Mouse (Mus musculus) ES-Bruce4 (cell line): ENCODE results near the gene Cyp27a1. TPM values are rescaled to one million over a fixed set of nuclear protein-coding genes. Genes with fewer than 3 reads are reported as not detected.

Source experiments
- H3K27ac ChIP-seq: 2 replicates; pipeline ENCODE4 v1.5.1; 2012; ENCODE audit warnings: low read length, inconsistent platforms; ENCODE audit not compliant: insufficient read depth
- H3K27me3 ChIP-seq: 2 replicates; pipeline ENCODE4 v1.6.1; 2012; ENCODE audit warnings: mild to moderate bottlenecking, low read length, inconsistent platforms; ENCODE audit not compliant: control insufficient read depth, poor library complexity, insufficient read depth, severe bottlenecking
- H3K36me3 ChIP-seq: 2 replicates; pipeline ENCODE4 v1.6.1; 2012; ENCODE audit warnings: inconsistent platforms, mild to moderate bottlenecking, low read length, moderate library complexity; ENCODE audit not compliant: control insufficient read depth, poor library complexity, insufficient read depth, severe bottlenecking
- H3K4me1 ChIP-seq: one replicate; pipeline ENCODE4 v1.8.1; 2011; ENCODE audit warnings: low read length; ENCODE audit not compliant: control insufficient read depth, insufficient read depth
- H3K4me3 ChIP-seq: 2 replicates; pipeline ENCODE4 v1.5.1; 2011; ENCODE audit warnings: low read depth, mild to moderate bottlenecking, low read length
- H3K9ac ChIP-seq: 2 replicates; pipeline ENCODE4 v1.6.1; 2012; ENCODE audit warnings: low read depth, mild to moderate bottlenecking, inconsistent platforms; ENCODE audit not compliant: poor library complexity, severe bottlenecking
- H3K9me3 ChIP-seq: replicated peaks from 2 replicates; pipeline ENCODE4 v1.6.1; 2012; ENCODE audit warnings: mild to moderate bottlenecking, low read length, inconsistent platforms; ENCODE audit not compliant: control insufficient read depth, poor library complexity, insufficient read depth, severe bottlenecking
- CTCF ChIP-seq: IDR thresholded peaks from one replicate; pipeline ENCODE4 v1.8.1; 2011; ENCODE audit warnings: low read depth, low read length
- EP300 ChIP-seq: IDR thresholded peaks from 2 replicates; pipeline ENCODE4 v1.6.1; 2011; ENCODE audit warnings: low read depth, low read length; ENCODE audit not compliant: insufficient read depth
- POLR2A ChIP-seq: IDR thresholded peaks from one replicate; pipeline ENCODE4 v1.8.1; 2011; ENCODE audit warnings: low read length; ENCODE audit not compliant: insufficient read depth
- polyA plus RNA-seq: library from polyadenylated mRNA; stranded (reverse); fragments of >200 nt; gene quantifications from 2 replicates; pipeline ENCODE4 v1.2.4, GENCODE M21; 2011; ENCODE audit warnings: low read depth; ENCODE audit not compliant: missing spikeins, insufficient read depth, insufficient read length

Cyp27a1 gene
- polyA plus RNA-seq, 1 experiment, result 1.9 TPM

DNA sequence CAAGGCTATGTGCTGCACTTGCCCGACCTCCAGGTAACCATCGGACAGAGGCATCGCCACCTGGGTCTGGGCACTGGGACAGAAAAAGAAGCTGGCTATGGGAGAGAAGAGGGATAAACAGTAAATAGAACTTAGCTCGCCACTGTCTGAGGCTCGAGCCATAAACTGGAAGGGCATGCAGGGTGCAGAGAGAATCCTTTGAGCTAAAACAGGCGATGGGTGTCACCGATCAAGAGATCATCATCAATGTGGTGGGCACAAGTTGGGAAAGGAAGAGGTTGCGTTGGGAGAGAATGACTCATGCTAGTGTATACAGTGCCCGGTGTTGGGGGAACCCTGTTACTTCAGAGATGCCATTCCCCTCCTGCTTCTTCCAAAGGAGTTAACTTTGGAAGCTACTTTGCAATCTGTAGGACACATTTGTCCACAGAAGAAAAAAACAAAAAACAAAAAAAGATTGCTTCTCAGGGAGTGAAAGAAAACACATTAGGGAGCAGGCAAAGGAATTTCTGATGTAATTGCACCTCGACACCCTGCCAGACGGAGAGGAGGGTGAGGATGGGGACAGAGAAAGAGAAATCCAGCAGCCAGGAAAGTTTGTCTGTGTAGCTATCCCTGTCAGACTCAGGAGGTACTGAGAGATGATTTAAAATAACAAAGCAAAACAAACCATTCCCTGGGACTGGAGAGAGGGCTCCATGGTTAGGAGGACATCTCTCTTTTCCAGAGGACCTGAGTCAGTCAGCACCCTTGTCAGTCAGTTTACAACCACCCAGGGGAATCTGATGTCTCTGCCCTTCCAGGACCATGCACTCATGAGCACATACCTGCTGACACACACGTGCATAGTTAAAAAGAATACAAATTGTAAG is 721 bp downstream of the Cyp27a1 start:
- no peaks in the 10 kb centered on the region for H3K4me1 ChIP-seq
- no peaks in the 10 kb centered on the region for H3K27me3 ChIP-seq
- H3K9ac ChIP-seq, result peak overlapping the region; percentile 48
- peak overlapping the region; percentile 68 for H3K4me3 ChIP-seq
- H3K9me3 ChIP-seq, result no peaks in the 10 kb centered on the region
- TF ChIP-seq EP300 (no peak), CTCF (no peak), POLR2A (no peak)
- H3K36me3 ChIP-seq, result no peaks in the 10 kb centered on the region
- H3K27ac ChIP-seq, result no peak overlapping the region

GRCm38 (mm10) chr1:74714967-74715366 is 1.6 kb downstream of the Cyp27a1 start:
- Histone ChIP-seq H3K27me3 (no peaks in the 10 kb centered on the region), H3K4me1 (no peaks in the 10 kb centered on the region), H3K9me3 (no peaks in the 10 kb centered on the region), H3K36me3 (no peaks in the 10 kb centered on the region), H3K4me3 (no peak overlapping the region), H3K9ac (no peak overlapping the region), H3K27ac (no peak overlapping the region)
- TF ChIP-seq CTCF (no peak), POLR2A (no peak), EP300 (no peak)

- H3K9me3 ChIP-seq, result no peaks in the 10 kb centered on the region
- H3K27ac ChIP-seq, result no peak overlapping the region
- TF ChIP-seq EP300 (no peak), POLR2A (no peak), CTCF (no peak)
- H3K27me3 ChIP-seq, result no peaks in the 10 kb centered on the region
- H3K4me1 ChIP-seq, result no peaks in the 10 kb centered on the region
- H3K9ac ChIP-seq, result no peak overlapping the region
- no peak overlapping the region for H3K4me3 ChIP-seq
- no peaks in the 10 kb centered on the region for H3K36me3 ChIP-seq
Observed at GRCm38 (mm10) chr1:74715468-74715867, 2.1 kb downstream of the Cyp27a1 start.

GRCm38 (mm10) chr1:74715886-74716285 is 2.5 kb downstream of the Cyp27a1 start:
- Histone ChIP-seq H3K9ac (no peak overlapping the region), H3K36me3 (no peaks in the 10 kb centered on the region), H3K27ac (no peak overlapping the region), H3K4me1 (no peaks in the 10 kb centered on the region), H3K4me3 (no peak overlapping the region), H3K27me3 (no peaks in the 10 kb centered on the region), H3K9me3 (no peaks in the 10 kb centered on the region)
- TF ChIP-seq EP300 (no peak), CTCF (no peak), POLR2A (no peak)

- Histone ChIP-seq H3K36me3 (no peaks in the 10 kb centered on the region), H3K9ac (no peak overlapping the region), H3K27me3 (no peaks in the 10 kb centered on the region), H3K4me1 (no peaks in the 10 kb centered on the region), H3K27ac (no peak overlapping the region), H3K9me3 (no peaks in the 10 kb centered on the region), H3K4me3 (no peak overlapping the region)
- TF ChIP-seq EP300, result no peak
- TF ChIP-seq POLR2A, result no peak
- TF ChIP-seq CTCF, result no peak
Observed at GRCm38 (mm10) chr1:74718113-74718512, 4.7 kb downstream of the Cyp27a1 start.

DNA sequence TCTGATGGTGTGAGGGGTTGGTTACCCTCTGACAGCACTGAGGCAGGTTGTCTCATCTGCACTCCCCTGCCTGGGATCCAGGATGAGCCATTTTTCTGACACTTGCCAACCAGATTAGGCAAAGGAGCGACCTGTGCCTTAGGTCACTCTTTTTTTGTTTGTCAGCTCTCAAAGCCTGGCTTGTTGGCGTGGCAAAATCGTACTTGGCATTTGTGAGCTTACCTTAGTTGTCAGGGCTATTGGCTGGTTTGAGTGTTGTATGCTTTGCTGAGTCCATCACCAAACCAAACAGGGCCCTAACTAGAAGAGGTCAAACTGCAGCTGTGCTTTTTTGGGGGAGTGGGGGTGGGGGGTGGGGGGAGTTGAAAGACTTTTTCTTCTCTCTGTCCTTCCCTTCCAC is 5.9 kb downstream of the Cyp27a1 start:
- Histone ChIP-seq H3K36me3 (no peaks in the 10 kb centered on the region), H3K27me3 (no peaks in the 10 kb centered on the region), H3K4me3 (no peak overlapping the region), H3K27ac (no peak overlapping the region), H3K9ac (no peak overlapping the region), H3K9me3 (no peaks in the 10 kb centered on the region), H3K4me1 (no peaks in the 10 kb centered on the region)
- TF ChIP-seq EP300 (no peak), POLR2A (no peak), CTCF (no peak)
